Mouse (Mus musculus) T-helper 1 cell (primary cell): Measurements from ENCODE around the gene Alox8.

Experiments used
- in situ Hi-C: fragments of 300-600 bp; cut with MboI, MseI; formaldehyde crosslinking; loops from one replicate; pipeline ENCODE4 v1.15.1; 2025; ENCODE audit warnings: high pct_unique_total_duplicates

Alox8 gene

DNA sequence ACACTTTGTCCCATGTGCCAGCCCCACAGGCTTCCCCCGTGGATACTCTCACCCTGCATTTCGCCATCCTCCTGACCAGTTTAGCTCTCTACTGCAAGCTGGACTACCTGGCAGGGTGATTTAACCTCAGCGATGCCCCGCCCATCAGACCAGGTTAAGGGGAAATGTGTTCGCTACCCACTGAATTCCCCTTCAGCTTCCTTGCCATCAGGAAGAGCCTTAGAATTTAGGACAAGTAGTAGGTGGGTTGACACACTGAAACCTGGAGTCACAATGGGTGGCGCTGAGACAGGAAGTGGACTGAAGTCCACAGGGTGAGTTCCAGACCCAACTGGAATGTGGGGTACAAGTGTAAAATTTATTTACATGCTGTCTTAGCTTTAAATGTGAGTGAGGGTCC is at the start of gene Alox8:
TSS of gene Alox8 (minus strand) at position 101 of the 400 bp plus-strand sequence.
- in situ Hi-C loops, result no loop called here

DNA sequence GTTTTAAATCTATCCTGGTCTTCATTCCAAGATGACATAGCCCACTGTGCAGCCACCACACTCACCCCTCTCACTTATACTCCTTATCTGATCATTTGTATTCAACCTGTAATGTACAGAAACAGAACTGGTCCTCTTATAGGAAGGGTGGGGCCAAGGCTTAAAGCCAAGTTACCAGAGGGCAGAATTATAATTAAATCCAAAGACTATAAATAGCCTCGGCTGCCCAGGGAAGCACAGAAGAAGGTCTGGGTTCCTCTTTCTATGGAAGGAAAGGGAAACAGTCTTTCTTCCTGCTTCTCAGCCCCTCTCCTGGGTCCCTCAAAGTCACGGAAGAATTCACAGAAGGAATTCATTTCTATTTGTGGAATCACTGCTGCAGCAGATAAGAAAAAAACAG is 48.0 kb upstream of the Alox8 start:
- in situ Hi-C loops, result no loop called here

DNA sequence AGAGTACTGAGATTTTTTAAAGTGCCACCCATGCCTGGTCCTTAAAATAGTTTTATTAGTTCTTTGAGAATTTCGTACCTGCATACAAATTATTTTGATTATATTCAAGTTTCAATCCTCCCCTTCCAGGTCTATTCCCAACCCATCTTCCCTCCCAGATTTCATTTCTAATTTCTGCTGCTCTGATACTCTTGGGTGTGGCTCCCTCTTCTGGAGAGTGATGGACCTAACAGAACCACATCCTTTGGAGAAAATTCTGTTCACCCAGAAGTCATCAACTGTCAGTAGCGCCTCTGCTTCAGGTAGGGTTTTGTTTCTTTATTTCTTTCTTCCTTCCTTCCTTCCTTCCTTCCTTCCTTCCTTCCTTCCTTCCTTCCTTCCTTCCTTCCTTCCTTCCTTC is 47.3 kb upstream of the Alox8 start:
- in situ Hi-C loops, result no loop called here

GRCm38 (mm10) chr11:69236926-69237260 is 39.2 kb upstream of the Alox8 start, which contains the start of gene Gucy2e:
Gene Gucy2e, minus strand, starts transcription at chr11:69237036.
- in situ Hi-C loops, result loop anchor here (10.0 kb wide), 1 partner anchor 172 kb away; no protein-coding TSS in a partner anchor

- in situ Hi-C loops, result loop anchor here (10.0 kb wide), 1 partner anchor 171 kb away; no protein-coding TSS in a partner anchor
These were observed 38.6 kb upstream of the Alox8 start for GRCm38 (mm10) chr11:69236061-69236925.

GRCm38 (mm10) chr11:69235285-69236060 is 37.8 kb upstream of the Alox8 start:
- in situ Hi-C loops, result loop anchor here (10.0 kb wide), 1 partner anchor 171 kb away; no protein-coding TSS in a partner anchor

- in situ Hi-C loops, result loop anchor here (5.0 to 10.0 kb wide), 3 partner anchors 46 to 168 kb away; no protein-coding TSS in a partner anchor
These were observed 35.5 kb upstream of the Alox8 start for GRCm38 (mm10) chr11:69233141-69233540.

- in situ Hi-C loops, result loop anchor here (5.0 to 10.0 kb wide), 3 partner anchors 43 to 166 kb away; no protein-coding TSS in a partner anchor
These were observed 32.8 kb upstream of the Alox8 start for GRCm38 (mm10) chr11:69230420-69230819.

- in situ Hi-C loops, result no loop called here
These were observed 28.1 kb upstream of the Alox8 start for GRCm38 (mm10) chr11:69225715-69226114.

DNA sequence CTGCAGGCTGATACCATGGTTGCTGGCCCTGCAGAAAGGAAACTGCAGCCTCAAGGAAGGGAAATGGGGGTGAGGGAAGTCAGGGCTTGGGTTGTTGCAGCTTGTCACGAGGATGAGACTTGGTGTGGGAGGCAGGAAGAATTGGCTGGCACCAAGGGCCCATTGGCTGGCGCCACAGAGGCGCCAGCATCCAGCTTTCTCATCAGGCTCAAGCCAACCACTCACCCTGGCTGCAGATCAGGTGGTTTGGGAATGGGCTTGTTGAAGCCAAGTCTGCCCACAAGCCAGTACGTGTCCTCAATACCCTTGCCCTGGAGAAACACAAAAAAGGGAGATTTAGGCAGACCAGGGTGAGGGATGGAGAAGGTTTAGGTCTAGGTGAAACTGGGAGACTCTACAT is 25.5 kb upstream of the Alox8 start:
- in situ Hi-C loops, result no loop called here

DNA sequence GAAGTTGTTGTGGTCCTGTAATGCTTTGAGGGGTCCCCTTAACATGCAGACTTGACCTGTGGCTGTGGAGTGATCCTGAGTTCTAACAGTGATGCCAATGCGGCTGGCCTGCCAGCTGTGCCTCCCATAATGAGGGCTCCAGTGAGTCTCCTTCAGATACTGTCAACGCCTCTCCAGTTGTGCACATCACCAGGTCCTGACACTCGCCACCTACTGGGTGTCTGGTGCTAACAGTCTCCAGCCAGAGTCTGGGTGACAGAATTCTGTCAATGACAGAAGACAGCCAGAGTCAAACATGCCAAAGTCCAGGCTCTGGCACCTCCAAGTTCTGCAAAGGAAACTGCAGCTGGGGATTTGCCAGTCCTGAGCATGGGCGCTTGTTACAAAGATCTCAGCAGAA is 23.4 kb upstream of the Alox8 start:
- in situ Hi-C loops, result no loop called here

DNA sequence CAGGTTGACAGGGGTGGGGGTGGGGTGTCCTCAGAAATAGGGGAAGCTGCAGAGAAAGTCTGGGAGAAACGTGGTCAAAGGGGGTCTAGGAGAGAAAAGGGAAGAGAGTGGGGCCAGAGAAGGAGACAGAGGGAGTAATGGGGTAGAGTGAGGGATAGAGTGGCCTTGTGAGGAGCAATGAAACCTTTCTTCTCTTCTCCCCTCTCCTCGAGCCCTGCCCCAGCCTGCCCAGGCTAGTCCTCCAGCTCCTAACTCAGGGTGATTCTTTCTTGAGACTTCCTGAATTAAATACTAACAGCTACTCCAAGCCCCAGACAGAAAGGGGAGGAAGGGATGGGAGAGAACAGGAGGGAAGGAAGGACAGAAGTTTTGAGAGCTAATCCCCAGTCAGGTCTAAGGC is 21.0 kb upstream of the Alox8 start:
- in situ Hi-C loops, result no loop called here

GRCm38 (mm10) chr11:69217411-69217810 is 19.8 kb upstream of the Alox8 start:
- in situ Hi-C loops, result no loop called here

DNA sequence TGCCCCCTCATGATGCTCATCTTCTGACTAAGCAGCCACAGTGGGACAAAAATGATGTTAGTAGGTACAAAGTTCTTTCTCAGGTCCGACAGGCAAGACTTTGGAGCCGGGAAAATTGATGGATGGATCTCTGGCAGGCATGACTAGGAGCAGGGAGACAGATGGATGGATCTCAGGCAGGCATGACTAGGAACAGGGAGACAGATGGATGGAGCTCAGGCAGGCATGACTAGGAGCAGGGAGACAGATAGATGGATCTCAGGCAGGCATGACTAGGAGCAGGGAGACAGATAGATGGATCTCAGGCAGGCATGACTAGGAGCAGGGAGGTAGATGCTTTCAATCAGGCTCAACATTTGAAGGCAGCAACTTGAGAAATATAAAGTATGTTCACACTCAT is 13.8 kb upstream of the Alox8 start:
- in situ Hi-C loops, result no loop called here

DNA sequence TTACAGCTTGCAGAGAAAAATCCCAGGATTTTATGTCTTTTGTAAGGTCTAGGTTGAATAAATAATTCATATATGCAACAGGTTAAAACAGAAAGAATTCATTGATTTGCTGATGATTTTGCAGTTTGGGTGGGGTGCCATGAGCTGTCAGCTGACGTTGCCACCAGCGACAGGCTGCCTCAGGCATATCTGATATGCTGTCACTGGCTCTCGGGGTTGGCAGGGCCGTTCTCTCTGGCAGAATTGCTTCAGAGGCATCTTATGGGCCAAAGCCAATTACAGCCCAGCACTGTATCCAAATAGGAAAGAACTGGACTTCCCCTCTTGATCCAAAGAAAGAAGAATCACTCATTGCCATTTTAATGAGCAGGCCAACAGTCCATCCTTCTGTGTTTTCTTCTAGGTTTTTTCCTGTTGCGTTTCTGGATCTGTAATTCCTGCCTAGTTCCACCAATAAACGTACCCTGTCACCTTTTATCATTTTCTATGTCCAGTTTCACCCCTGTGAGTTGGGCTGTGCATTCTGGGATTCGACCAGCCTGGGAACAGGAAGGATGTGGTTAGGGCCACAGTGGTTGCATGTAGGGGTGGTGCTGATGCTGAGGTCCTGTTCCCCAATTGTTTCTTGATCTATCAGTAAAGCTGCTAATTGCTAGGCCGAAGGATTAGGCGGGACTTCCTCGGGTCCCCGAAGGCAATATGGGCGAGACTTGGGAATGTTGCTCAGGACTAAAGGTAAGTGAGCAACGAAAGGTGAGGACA is 5.0 kb upstream of the Alox8 start:
- in situ Hi-C loops, result no loop called here

GRCm38 (mm10) chr11:69200231-69200630 is 2.6 kb upstream of the Alox8 start:
- in situ Hi-C loops, result no loop called here

DNA sequence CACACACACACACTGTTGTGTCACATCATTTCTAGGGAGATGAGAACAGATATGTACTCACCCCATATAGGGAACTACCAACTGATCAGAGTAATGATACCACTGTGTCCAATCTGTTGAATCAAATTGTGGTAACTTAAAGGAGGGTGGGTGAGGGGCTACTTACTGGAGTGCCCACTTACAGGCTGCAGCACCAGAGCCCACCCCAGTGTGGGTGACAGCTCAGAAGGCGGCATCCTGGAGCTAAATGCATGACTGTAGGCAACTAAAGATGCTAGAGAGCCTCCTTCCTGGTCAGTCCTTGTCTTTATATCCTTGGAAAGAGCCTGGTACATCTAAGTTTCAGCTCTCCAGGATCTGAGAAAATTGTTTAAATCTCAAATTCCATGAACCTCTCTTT is 1.6 kb upstream of the Alox8 start:
- in situ Hi-C loops, result no loop called here

- in situ Hi-C loops, result no loop called here
These were observed 449 bp downstream of the Alox8 start for GRCm38 (mm10) chr11:69197194-69197593.

DNA sequence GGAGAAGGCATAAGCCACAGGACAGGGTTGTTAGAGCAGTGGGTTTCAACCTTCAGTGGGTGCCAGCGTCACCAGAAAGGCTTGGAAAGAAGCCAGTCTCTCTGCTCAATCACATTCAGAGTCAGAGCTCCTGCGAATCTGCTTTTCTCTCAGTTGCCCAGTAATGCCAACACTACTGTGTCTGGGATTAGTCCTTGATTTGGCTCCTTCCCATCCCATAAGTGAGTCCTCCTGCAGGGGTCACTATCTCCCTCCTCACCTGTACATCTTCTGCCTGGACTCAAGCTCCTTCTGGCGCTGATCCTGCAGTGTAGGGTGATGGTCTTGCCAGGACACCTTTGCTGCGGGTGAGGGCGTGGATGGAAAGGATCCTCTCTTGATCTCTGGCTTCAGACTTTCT is 877 bp downstream of the Alox8 start:
- in situ Hi-C loops, result no loop called here

GRCm38 (mm10) chr11:69192840-69193239 is 4.8 kb downstream of the Alox8 start:
- in situ Hi-C loops, result loop anchor here (5.0 kb wide), 1 partner anchor 189 kb away; no protein-coding TSS in a partner anchor

DNA sequence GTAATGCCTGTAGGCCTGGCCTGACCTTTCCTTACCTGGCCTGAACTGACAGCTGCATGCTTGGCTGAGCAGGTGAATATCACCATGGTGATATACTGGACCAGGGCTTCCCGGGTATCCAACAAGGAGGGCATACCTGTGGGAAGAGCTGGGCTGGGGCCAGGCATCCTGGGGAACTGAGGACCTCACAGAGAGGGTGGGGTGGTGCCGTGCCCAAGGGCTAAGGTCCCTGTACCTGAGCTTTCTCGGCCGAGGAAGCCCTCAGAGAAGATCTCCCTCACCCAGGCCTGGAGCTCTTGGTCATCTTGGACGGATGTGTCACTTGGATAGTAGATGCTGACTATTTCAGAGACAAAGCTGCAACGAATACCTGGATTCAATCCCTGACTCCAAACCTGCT is 11.7 kb downstream of the Alox8 start:
- in situ Hi-C loops, result loop anchor here (5.0 kb wide), 1 partner anchor 46 kb away; no protein-coding TSS in a partner anchor
